Comparison of ENCODE assay signal across 20 mouse cellular contexts in genomic region chr1:24179856-24180255, GRCm38 (mm10). TPM values are rescaled to one million over a fixed set of nuclear protein-coding genes. Genes with fewer than 3 reads are reported as not detected.
DNase-seq lines count a peak whose midpoint lies in the region; ATAC-seq lines count a peak whose summit lies in the region.
"Had no signal": no experiment of that assay in that cellular context is flagged by ENCODE, and none has a peak within 500 bp of the region (broad histone marks: within the 10 kb centered on the region; RNA-seq: fewer than 3 reads in every experiment).

No protein-coding gene starts in this region.

- DNase-seq in hindbrain, embryonic 11.5 days (ENCODE audit: low spot score): peak; percentile 23
- no peak for DNase-seq in hindbrain, embryonic 10.5 days (ENCODE audit: low spot score)
- DNase-seq in ovary, postnatal 14 days (ENCODE audit: low spot score): peak; percentile 1
- no peak for DNase-seq in ovary, postnatal 36 days (ENCODE audit: low spot score)
- DNase-seq in embryonic facial prominence, embryonic 14.5 days (ENCODE audit: low spot score): peak; percentile 51
- no peak for DNase-seq in left cerebral cortex, postnatal 4 days
- no peak for DNase-seq in urinary bladder, postnatal 25 days (ENCODE audit: low spot score)
- no peak for DNase-seq in forebrain, embryonic 11.5 days (ENCODE audit: low spot score)
- DNase-seq: adrenal gland, adult 8-10 months; B cell, adult 2 months; cerebellum, adult 9-10 months; heart, postnatal 4 days; liver, postnatal 0 days; thymus, adult 2 months had no signal

- no peaks in the 10 kb centered on the region for H3K9me3 ChIP-seq in hindbrain, embryonic 11.5 days (ENCODE audit: control insufficient read depth, low read length)
- no peaks in the 10 kb centered on the region for H3K9me3 ChIP-seq in hindbrain, embryonic 10.5 days
- H3K9me3 ChIP-seq in embryonic facial prominence, embryonic 14.5 days (ENCODE audit: control insufficient read depth, low read length): no peaks in the 10 kb centered on the region
- no peaks in the 10 kb centered on the region for H3K9me3 ChIP-seq in forebrain, embryonic 11.5 days (ENCODE audit: control insufficient read depth, low read length)
- H3K9me3 ChIP-seq: embryonic facial prominence, embryonic 13.5 days; forebrain, embryonic 10.5 days; kidney, embryonic 15.5 days had no signal

- no peaks in the 10 kb centered on the region for H3K27me3 ChIP-seq in hindbrain, embryonic 11.5 days (ENCODE audit: control insufficient read depth, insufficient read depth, low read length)
- H3K27me3 ChIP-seq in hindbrain, embryonic 10.5 days (ENCODE audit: insufficient read depth, poor library complexity, severe bottlenecking): no peaks in the 10 kb centered on the region
- no peaks in the 10 kb centered on the region for H3K27me3 ChIP-seq in embryonic facial prominence, embryonic 14.5 days (replicated peaks; ENCODE audit: control insufficient read depth, insufficient read depth, low read length)
- no peaks in the 10 kb centered on the region for H3K27me3 ChIP-seq in forebrain, embryonic 11.5 days (ENCODE audit: control insufficient read depth, insufficient read depth, low read length)
- H3K27me3 ChIP-seq: embryonic facial prominence, embryonic 13.5 days; heart, embryonic 13.5 days; kidney, embryonic 15.5 days had no signal

- H3K4me3 ChIP-seq in hindbrain, embryonic 11.5 days (ENCODE audit: low read depth, low read length): no peak overlapping the region
- no peak overlapping the region for H3K4me3 ChIP-seq in hindbrain, embryonic 10.5 days
- H3K4me3 ChIP-seq in embryonic facial prominence, embryonic 14.5 days (ENCODE audit: low read depth, low read length): no peak overlapping the region
- H3K4me3 ChIP-seq in forebrain, embryonic 11.5 days (ENCODE audit: low read depth, low read length): no peak overlapping the region
- H3K4me3 ChIP-seq: embryonic facial prominence, embryonic 13.5 days; forebrain, embryonic 10.5 days; heart, embryonic 13.5 days; kidney, embryonic 15.5 days had no signal

- no peaks in the 10 kb centered on the region for H3K36me3 ChIP-seq in hindbrain, embryonic 11.5 days (ENCODE audit: control insufficient read depth, insufficient read depth, low read length)
- H3K36me3 ChIP-seq in hindbrain, embryonic 10.5 days: no peaks in the 10 kb centered on the region
- no peaks in the 10 kb centered on the region for H3K36me3 ChIP-seq in embryonic facial prominence, embryonic 14.5 days (ENCODE audit: control insufficient read depth, insufficient read depth, low read length)
- H3K36me3 ChIP-seq in forebrain, embryonic 11.5 days (ENCODE audit: control insufficient read depth, insufficient read depth, low read length): no peaks in the 10 kb centered on the region
- H3K36me3 ChIP-seq: embryonic facial prominence, embryonic 13.5 days; forebrain, embryonic 10.5 days; heart, embryonic 13.5 days; kidney, embryonic 15.5 days had no signal

- no peaks in the 10 kb centered on the region for H3K4me1 ChIP-seq in hindbrain, embryonic 11.5 days (replicated peaks; ENCODE audit: control insufficient read depth, insufficient read depth, low read length)
- H3K4me1 ChIP-seq in hindbrain, embryonic 10.5 days (replicated peaks): no peaks in the 10 kb centered on the region
- no peaks in the 10 kb centered on the region for H3K4me1 ChIP-seq in embryonic facial prominence, embryonic 14.5 days (ENCODE audit: control insufficient read depth, insufficient read depth, low read length)
- no peaks in the 10 kb centered on the region for H3K4me1 ChIP-seq in forebrain, embryonic 11.5 days (replicated peaks; ENCODE audit: control insufficient read depth, insufficient read depth, low read length)
- H3K4me1 ChIP-seq: embryonic facial prominence, embryonic 13.5 days; forebrain, embryonic 10.5 days; heart, embryonic 13.5 days; kidney, embryonic 15.5 days had no signal

- H3K9ac ChIP-seq in hindbrain, embryonic 11.5 days (ENCODE audit: low read depth, low read length): no peak overlapping the region
- H3K9ac ChIP-seq in embryonic facial prominence, embryonic 14.5 days (ENCODE audit: low read depth, low read length): no peak overlapping the region
- H3K9ac ChIP-seq in forebrain, embryonic 11.5 days (ENCODE audit: low read length): no peak overlapping the region
- H3K9ac ChIP-seq: embryonic facial prominence, embryonic 13.5 days; heart, embryonic 13.5 days; kidney, embryonic 15.5 days; liver, postnatal 0 days had no signal

- no peak overlapping the region for H3K4me2 ChIP-seq in hindbrain, embryonic 11.5 days (replicated peaks; ENCODE audit: low read depth, low read length)
- no peak overlapping the region for H3K4me2 ChIP-seq in embryonic facial prominence, embryonic 14.5 days (ENCODE audit: low read depth, low read length)
- H3K4me2 ChIP-seq in forebrain, embryonic 11.5 days (ENCODE audit: low read depth, low read length, severe bottlenecking): no peak overlapping the region
- H3K4me2 ChIP-seq: embryonic facial prominence, embryonic 13.5 days; heart, embryonic 13.5 days; kidney, embryonic 15.5 days had no signal

- intact Hi-C loops in left cerebral cortex, postnatal 4 days (cut with DNase I): loop anchor here (5.0 to 10.0 kb wide), 3 partner anchors 52 to 265 kb away; no protein-coding TSS in a partner anchor

- WGBS in hindbrain, embryonic 11.5 days: 85% methylated on average over 2 of the region's 2 CpGs
- 87% methylated on average over 2 of the region's 2 CpGs for WGBS in hindbrain, embryonic 10.5 days
- WGBS in embryonic facial prominence, embryonic 14.5 days: 61% methylated on average over 2 of the region's 2 CpGs
- 81% methylated on average over 2 of the region's 2 CpGs for WGBS in forebrain, embryonic 11.5 days

- ATAC-seq in hindbrain, embryonic 11.5 days (ENCODE audit: low FRiP score): no peak
- no peak for ATAC-seq in embryonic facial prominence, embryonic 14.5 days (ENCODE audit: low read depth)
- ATAC-seq in forebrain, embryonic 11.5 days (replicated peaks; ENCODE audit: low FRiP score): no peak
- ATAC-seq: liver, postnatal 0 days; midbrain, embryonic 16.5 days had no signal

- H3K27ac ChIP-seq in hindbrain, embryonic 11.5 days (ENCODE audit: low read depth, low read length): no peak overlapping the region
- H3K27ac ChIP-seq in hindbrain, embryonic 10.5 days: no peak overlapping the region
- no peak overlapping the region for H3K27ac ChIP-seq in embryonic facial prominence, embryonic 14.5 days (replicated peaks; ENCODE audit: low read depth, low read length)
- H3K27ac ChIP-seq in forebrain, embryonic 11.5 days (ENCODE audit: low read depth, low read length): no peak overlapping the region
- H3K27ac ChIP-seq: embryonic facial prominence, embryonic 13.5 days; forebrain, embryonic 10.5 days; heart, embryonic 13.5 days; kidney, embryonic 15.5 days had no signal

RNA-seq across cellular contexts. Expression of gene Col9a1, which starts 2.4 kb away (rescaled TPM):
- 23.5 and 26.8 TPM in 2 replicates for polyA plus RNA-seq in hindbrain, embryonic 11.5 days (2014; fragmentation: Nextera tagmentation; extraction: Ambion mirVana)
- 45.4 and 51.4 TPM in 2 replicates for polyA plus RNA-seq in hindbrain, embryonic 10.5 days (2016; fragmentation: Nextera tagmentation; extraction: Ambion mirVana)
- 81.9 and 118 TPM in 2 replicates for polyA plus RNA-seq in embryonic facial prominence, embryonic 14.5 days (2014; fragmentation: Nextera tagmentation; extraction: Ambion mirVana)
- total RNA-seq in left cerebral cortex, postnatal 4 days (2021): 1 to 10 TPM; 2.0 to 3.0 TPM
- polyA plus RNA-seq in forebrain, embryonic 11.5 days (2014; fragmentation: Nextera tagmentation; extraction: Ambion mirVana): 10.4 and 12.7 TPM in 2 replicates
- total RNA-seq: adrenal gland, adult 8-10 months had no signal
- polyA plus RNA-seq: small intestine, adult 2 months had no signal

Comparison
In these comparisons a context has a peak if more than half of its experiments do, and no peak if none do; other contexts are left out.
1. DNase-seq: peak in hindbrain, embryonic 11.5 days (single experiment), ovary, postnatal 14 days (single experiment) and embryonic facial prominence, embryonic 14.5 days (single experiment); none in hindbrain, embryonic 10.5 days (single experiment), ovary, postnatal 36 days (single experiment), left cerebral cortex, postnatal 4 days (single experiment), urinary bladder, postnatal 25 days (single experiment) and forebrain, embryonic 11.5 days (single experiment).